Mouse (Mus musculus) midbrain, embryonic 12.5 days (tissue): Measurements from ENCODE around the gene Olfr1231. TPM values are rescaled to one million over a fixed set of nuclear protein-coding genes. Genes with fewer than 3 reads are reported as not detected.

Experiments used
- ATAC-seq: fragments of 200-750 bp; cut with Nextera tagmentation; 2 replicates; pipeline ENCODE4 v1.8.0; 2017; ENCODE audit warnings: low read depth, moderate TSS enrichment, moderate library complexity; ENCODE audit not compliant: low FRiP score
- H3K27ac ChIP-seq: fragments of 300-500 bp; sonication (generic); replicated peaks from 2 replicates; pipeline ENCODE4 v1.5.1; 2016; ENCODE audit warnings: mild to moderate bottlenecking
- H3K27me3 ChIP-seq: fragments of 300-500 bp; sonication (generic); 2 replicates; pipeline ENCODE4 v1.6.1; 2016; ENCODE audit warnings: mild to moderate bottlenecking
- H3K36me3 ChIP-seq: fragments of 300-500 bp; sonication (generic); 2 replicates; pipeline ENCODE4 v1.6.1; 2016
- H3K4me1 ChIP-seq: fragments of 300-500 bp; sonication (generic); 2 replicates; pipeline ENCODE4 v1.6.1; 2016
- H3K4me2 ChIP-seq: fragments of 300-500 bp; sonication (generic); replicated peaks from 2 replicates; pipeline ENCODE4 v1.6.1; 2016; ENCODE audit warnings: mild to moderate bottlenecking, moderate library complexity
- H3K4me3 ChIP-seq: fragments of 300-500 bp; sonication (generic); 2 replicates; pipeline ENCODE4 v1.5.1; 2016; ENCODE audit warnings: mild to moderate bottlenecking
- H3K9ac ChIP-seq: fragments of 300-500 bp; sonication (generic); replicated peaks from 2 replicates; pipeline ENCODE4 v1.6.1; 2016; ENCODE audit warnings: mild to moderate bottlenecking, moderate library complexity
- H3K9me3 ChIP-seq: fragments of 300-500 bp; sonication (generic); 2 replicates; pipeline ENCODE4 v1.6.1; 2016; ENCODE audit warnings: mild to moderate bottlenecking
- WGBS: fragments of 180-500 bp; shearing (Covaris S2); methylation state at CpG from one replicate; pipeline ENCODE4 v1.1.7; 2016; 5-methylcytosine and 5-hydroxymethylcytosine counted together
- polyA plus RNA-seq: library from polyadenylated mRNA; unstranded; fragments of >200 nt; fragmentation: Nextera tagmentation; extraction: Ambion mirVana; gene quantifications from 2 replicates; pipeline ENCODE4 v1.2.1, GENCODE M21; 2016

Olfr1231 gene
- not detected in 2 replicates for polyA plus RNA-seq

DNA sequence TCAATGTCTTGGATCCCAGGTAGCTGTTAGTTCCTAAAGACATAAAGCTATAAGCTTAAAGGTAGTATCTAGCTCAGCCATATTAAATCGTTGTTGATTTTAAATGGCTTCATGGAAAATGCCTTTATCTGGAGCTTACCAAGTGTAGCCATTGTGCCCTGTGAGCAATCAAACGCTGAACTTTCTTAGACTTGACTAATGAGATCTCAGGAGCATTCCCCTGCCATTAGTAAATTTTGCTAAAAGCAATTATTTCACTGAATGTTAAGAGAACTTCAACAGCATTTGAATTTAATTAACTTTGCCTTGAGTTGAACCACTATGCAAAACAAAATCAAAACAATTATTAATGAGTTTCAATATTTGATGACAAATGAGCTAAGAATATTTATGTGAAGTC is at the start of gene Olfr1231:
Gene Olfr1231 (minus strand): TSS at position 101 of the 400 bp plus-strand sequence.
- no peaks in the 10 kb centered on the region for H3K4me1 ChIP-seq
- H3K4me3 ChIP-seq: no peak within 1 kb of the TSS
- 76% methylated on average over 2 of the region's 2 CpGs for WGBS
- no peak within 1 kb of the TSS for H3K27ac ChIP-seq
- H3K9me3 ChIP-seq: no peaks in the 10 kb centered on the region
- H3K4me2 ChIP-seq: no peak within 1 kb of the TSS
- H3K9ac ChIP-seq: no peak within 1 kb of the TSS
- H3K27me3 ChIP-seq: no peaks in the 10 kb centered on the region
- ATAC-seq: no peak
- H3K36me3 ChIP-seq: no peaks in the 10 kb centered on the region

DNA sequence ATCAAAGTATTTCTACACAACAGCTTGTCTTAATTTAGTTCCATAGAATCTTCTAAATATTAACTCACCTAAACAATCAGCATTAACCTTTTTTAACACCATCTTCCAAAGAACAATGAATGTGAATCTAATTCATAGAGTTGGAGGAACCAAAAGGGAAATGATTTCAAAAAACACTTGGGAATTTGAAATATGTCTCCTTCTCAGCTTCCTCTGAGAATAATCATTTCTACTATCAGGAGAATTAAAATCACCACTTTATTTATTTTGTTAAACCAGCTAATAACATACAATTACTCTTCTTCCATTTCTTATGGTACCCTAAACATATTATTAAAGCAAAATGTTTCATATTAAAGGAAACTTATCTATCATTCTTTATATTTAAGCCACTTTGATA is 35.4 kb upstream of the Olfr1231 start, which contains the start of gene Olfr1233:
Gene Olfr1233 (minus strand): TSS at position 101 of the 400 bp plus-strand sequence.
- H3K27ac ChIP-seq: no peak within 1 kb of the TSS
- H3K27me3 ChIP-seq: no peaks in the 10 kb centered on the region
- H3K36me3 ChIP-seq: no peaks in the 10 kb centered on the region
- no peak for ATAC-seq
- H3K9me3 ChIP-seq: no peaks in the 10 kb centered on the region
- H3K9ac ChIP-seq: no peak within 1 kb of the TSS
- H3K4me1 ChIP-seq: no peaks in the 10 kb centered on the region
- no peak within 1 kb of the TSS for H3K4me2 ChIP-seq
- H3K4me3 ChIP-seq: no peak within 1 kb of the TSS

DNA sequence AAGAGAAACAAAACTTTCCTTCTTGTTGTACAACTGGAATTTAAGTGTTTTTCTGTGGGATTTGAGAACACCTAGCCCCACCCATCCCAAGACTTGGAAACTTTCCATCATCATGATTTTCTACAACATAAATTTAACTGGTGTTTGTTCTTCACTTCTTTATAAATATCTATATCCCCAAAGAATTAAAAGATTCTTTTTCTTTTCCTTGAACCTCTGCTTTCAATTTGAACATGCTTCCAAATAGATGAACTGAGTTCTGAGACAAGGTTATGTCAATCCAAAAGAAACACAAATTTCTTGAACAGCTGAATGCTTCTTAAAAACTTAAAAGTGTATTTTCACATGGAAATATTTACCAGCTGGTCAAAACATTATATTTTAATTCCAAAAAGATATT is 22.7 kb upstream of the Olfr1231 start, which contains the start of gene Olfr1232:
Gene Olfr1232 (minus strand): TSS at position 101 of the 400 bp plus-strand sequence.
- Histone ChIP-seq H3K27me3 (no peaks in the 10 kb centered on the region), H3K4me3 (no peak within 1 kb of the TSS), H3K36me3 (no peaks in the 10 kb centered on the region), H3K9ac (no peak within 1 kb of the TSS), H3K4me2 (no peak within 1 kb of the TSS), H3K9me3 (no peaks in the 10 kb centered on the region), H3K27ac (no peak within 1 kb of the TSS), H3K4me1 (no peaks in the 10 kb centered on the region)
- no peak for ATAC-seq

DNA sequence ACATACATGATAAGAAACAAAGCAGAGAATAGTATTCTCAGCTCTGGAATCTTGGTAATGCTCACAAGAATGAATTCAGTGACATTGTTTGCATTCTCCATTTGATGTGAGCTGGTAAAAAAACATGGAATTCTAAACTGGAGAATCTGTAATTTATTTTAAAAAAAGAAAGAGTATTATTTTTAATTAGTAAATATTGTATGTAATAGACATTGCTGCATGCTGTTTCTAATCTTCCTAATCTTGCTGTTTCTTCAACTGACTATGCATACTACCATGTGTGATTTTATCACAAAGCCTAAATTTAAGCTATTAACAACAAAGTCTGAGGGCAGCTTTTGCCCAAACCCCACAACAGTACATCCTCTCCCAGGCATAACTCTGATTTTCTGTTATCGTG is 9.7 kb downstream of the Olfr1231 start, which contains the start of gene Olfr1230:
Gene Olfr1230 (minus strand): TSS at position 101 of the 400 bp plus-strand sequence.
- no peaks in the 10 kb centered on the region for H3K36me3 ChIP-seq

DNA sequence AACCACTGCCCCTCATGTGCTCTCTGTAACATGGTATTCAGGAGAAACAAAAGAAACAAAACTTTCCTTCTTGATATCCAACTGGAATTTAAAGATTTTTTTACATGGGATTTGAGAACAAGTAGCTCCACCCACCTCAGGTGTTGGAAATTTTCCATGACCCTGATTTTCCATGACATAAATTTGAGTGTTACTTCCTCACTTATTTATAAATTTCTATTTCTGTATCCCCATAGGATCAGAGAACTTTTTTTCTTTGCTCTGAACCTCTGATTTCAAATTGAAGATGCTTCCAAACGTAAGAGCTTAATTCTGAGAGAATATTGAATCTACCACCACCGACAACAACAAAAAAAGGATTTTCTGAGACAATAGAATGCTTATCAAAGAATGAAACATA is 19.0 kb downstream of the Olfr1231 start, which contains the start of gene Olfr1229:
Gene Olfr1229 (minus strand): TSS at position 101 of the 400 bp plus-strand sequence.
- Histone ChIP-seq H3K9me3 (no peaks in the 10 kb centered on the region), H3K36me3 (no peaks in the 10 kb centered on the region), H3K4me1 (no peaks in the 10 kb centered on the region), H3K27ac (no peak within 1 kb of the TSS), H3K9ac (no peak within 1 kb of the TSS), H3K27me3 (no peaks in the 10 kb centered on the region), H3K4me2 (no peak within 1 kb of the TSS), H3K4me3 (no peak within 1 kb of the TSS)
- ATAC-seq: no peak
- WGBS: 68% methylated on average over 2 of the region's 2 CpGs

More for the DNA sequence above, 9.7 kb downstream of the Olfr1231 start, which contains the start of gene Olfr1230:
- WGBS: 91% methylated on average over 1 of the region's 1 CpGs
- H3K4me1 ChIP-seq: no peaks in the 10 kb centered on the region
- no peak within 1 kb of the TSS for H3K4me3 ChIP-seq
- ATAC-seq: no peak
- no peaks in the 10 kb centered on the region for H3K9me3 ChIP-seq
- no peak within 1 kb of the TSS for H3K9ac ChIP-seq
- no peak within 1 kb of the TSS for H3K4me2 ChIP-seq
- H3K27ac ChIP-seq: no peak within 1 kb of the TSS
- no peaks in the 10 kb centered on the region for H3K27me3 ChIP-seq

DNA sequence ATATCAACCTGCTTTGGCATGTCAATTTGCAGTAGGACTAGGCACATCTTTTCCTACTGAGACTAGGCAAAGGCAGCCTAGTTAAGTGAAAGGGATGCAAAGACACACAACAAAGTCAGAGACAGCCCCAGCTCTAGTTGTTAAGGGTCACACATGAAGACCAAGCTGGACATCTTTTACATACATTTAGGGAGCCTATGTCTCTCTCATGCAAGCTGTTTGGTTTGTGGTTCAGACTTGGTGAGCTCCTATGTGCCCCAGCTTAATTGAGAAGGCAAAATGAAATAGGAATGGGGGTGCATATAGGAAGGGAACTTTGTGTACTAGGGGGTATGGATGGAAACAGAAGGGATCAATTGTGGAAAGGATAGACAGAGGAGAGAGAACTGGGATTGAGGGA is 52.9 kb downstream of the Olfr1231 start, which contains the start of gene Olfr1228:
Gene Olfr1228 (minus strand): TSS at position 101 of the 400 bp plus-strand sequence.
- Histone ChIP-seq H3K4me3 (no peak within 1 kb of the TSS), H3K36me3 (no peaks in the 10 kb centered on the region), H3K4me2 (no peak within 1 kb of the TSS), H3K4me1 (no peaks in the 10 kb centered on the region), H3K27me3 (no peaks in the 10 kb centered on the region), H3K9me3 (no peaks in the 10 kb centered on the region), H3K9ac (no peak within 1 kb of the TSS), H3K27ac (no peak within 1 kb of the TSS)
- ATAC-seq: no peak

Other genes starting within 250 kb of the Olfr1231 start
- gene Olfr1218, start 245.9 kb downstream of the Olfr1231 start, polyA plus RNA-seq: not detected in 2 replicates
- gene Olfr1219, start 223.6 kb downstream of the Olfr1231 start, polyA plus RNA-seq: not detected in 2 replicates
- not detected in 2 replicates for gene Olfr1220, start 200.2 kb downstream of the Olfr1231 start, polyA plus RNA-seq
- gene Olfr1221, start 189.8 kb downstream of the Olfr1231 start, polyA plus RNA-seq: not detected in 2 replicates
- not detected in 2 replicates for gene Olfr1222, start 174.0 kb downstream of the Olfr1231 start, polyA plus RNA-seq
- not detected in 2 replicates for gene Olfr1223, start 155.5 kb downstream of the Olfr1231 start, polyA plus RNA-seq
- not detected in 2 replicates for gene Olfr1224-ps1, start 143.0 kb downstream of the Olfr1231 start, polyA plus RNA-seq
- gene Olfr1225, start 132.4 kb downstream of the Olfr1231 start, polyA plus RNA-seq: not detected in 2 replicates
- gene Olfr1226, start 107.0 kb downstream of the Olfr1231 start, polyA plus RNA-seq: not detected in 2 replicates
- not detected in 2 replicates for gene Olfr1228, start 53.0 kb downstream of the Olfr1231 start, polyA plus RNA-seq
- gene Olfr1229, start 19.1 kb downstream of the Olfr1231 start, polyA plus RNA-seq: not detected in 2 replicates
- not detected in 2 replicates for gene Olfr1230, start 9.8 kb downstream of the Olfr1231 start, polyA plus RNA-seq
- gene Olfr1232, start 22.6 kb upstream of the Olfr1231 start, polyA plus RNA-seq: not detected in 2 replicates
- gene Olfr1233, start 35.3 kb upstream of the Olfr1231 start, polyA plus RNA-seq: not detected in 2 replicates
- gene Olfr1234, start 57.8 kb upstream of the Olfr1231 start, polyA plus RNA-seq: not detected in 2 replicates
- not detected in 2 replicates for gene Olfr1238, start 102.6 kb upstream of the Olfr1231 start, polyA plus RNA-seq
- gene Olfr1239, start 113.3 kb upstream of the Olfr1231 start, polyA plus RNA-seq: not detected in 2 replicates
- not detected in 2 replicates for gene Olfr1240, start 135.9 kb upstream of the Olfr1231 start, polyA plus RNA-seq
- gene Olfr1241, start 180.1 kb upstream of the Olfr1231 start, polyA plus RNA-seq: not detected in 2 replicates
- not detected in 2 replicates for gene Olfr1242, start 191.3 kb upstream of the Olfr1231 start, polyA plus RNA-seq
- gene Olfr1243, start 224.4 kb upstream of the Olfr1231 start, polyA plus RNA-seq: not detected in 2 replicates